Mouse (Mus musculus) megakaryocyte, embryonic 14.5 days (primary cell): Measurements from ENCODE around the gene Bet1l.
"Not testable (repeated sequence)": the region's sequence is repeated elsewhere in the genome, so short reads cannot be mapped to it uniquely, and the experiment has no call there.

Experiments used
- FLI1 ChIP-seq: IDR thresholded peaks from 2 replicates; pipeline ENCODE4 v1.6.1; 2012; ENCODE audit warnings: low read length, inconsistent platforms, mixed read lengths
- GATA1 ChIP-seq: IDR thresholded peaks from 3 replicates; pipeline ENCODE4 v1.6.1; 2012; ENCODE audit warnings: mixed read lengths, low read length, inconsistent platforms, borderline replicate concordance

GRCm38 (mm10) chr7:140890636-140891035 is 33.3 kb upstream of the Bet1l start:
- not testable (repeated sequence) for TF ChIP-seq GATA1, FLI1
